8 mouse cellular contexts compared by ENCODE assay signal in the genomic region with DNA sequence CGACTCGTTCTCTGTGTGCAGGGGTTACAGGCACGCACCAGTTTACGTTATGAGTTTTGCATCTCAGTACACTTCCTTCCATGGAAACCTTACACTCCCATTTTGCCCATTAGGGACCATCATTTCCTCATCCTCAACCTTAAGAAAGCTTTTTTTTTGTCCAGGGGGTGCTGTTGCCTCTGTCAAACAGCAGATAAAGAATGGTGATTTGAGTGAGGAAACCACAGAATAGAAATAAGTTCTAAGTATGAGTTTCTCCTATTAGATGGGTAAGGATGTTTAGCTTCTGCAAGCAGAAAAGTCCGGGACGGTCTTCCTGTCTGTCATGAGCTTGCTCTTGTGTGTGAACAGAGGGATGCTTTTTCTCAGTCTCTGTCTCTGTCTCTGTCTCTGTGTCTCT. TPM values are rescaled to one million over a fixed set of nuclear protein-coding genes. Genes with fewer than 3 reads are reported as not detected.
DNase-seq lines count a peak whose midpoint lies in the region; ATAC-seq and TF ChIP-seq lines count a peak whose summit lies in the region.
"Had no signal": no experiment of that assay in that cellular context is flagged by ENCODE, and none has a peak within 500 bp of the region (broad histone marks: within the 10 kb centered on the region; RNA-seq: fewer than 3 reads in every experiment).

No protein-coding gene starts in this region.

- peak in 1 of 2 experiments; percentile 15 for DNase-seq in spleen, adult 2 months (ENCODE audit: low read depth in 1 of 2, low spot score in 2 of 2)
- DNase-seq in spleen, adult 12 weeks (ENCODE audit: low spot score) = no peak
- DNase-seq in embryonic facial prominence, embryonic 11.5 days (ENCODE audit: low spot score) = no peak
- no peak for DNase-seq in limb, embryonic 11.5 days (ENCODE audit: low spot score)
- DNase-seq in splenic B cell, adult 2 months (ENCODE audit: low read depth, low spot score) = peak; percentile 48
- DNase-seq in cerebellum, adult 11-12 months = no peak
- DNase-seq in gastrocnemius, postnatal 25 days = no peak

- peaks cover 13% of the 10 kb centered on the region for H3K4me1 ChIP-seq in spleen, adult 2 months (ENCODE audit: control insufficient read depth, insufficient read depth, insufficient read length)
- no peaks in the 10 kb centered on the region for H3K4me1 ChIP-seq in embryonic facial prominence, embryonic 11.5 days (ENCODE audit: control insufficient read depth, insufficient read depth, low read length)
- no peaks in the 10 kb centered on the region for H3K4me1 ChIP-seq in limb, embryonic 11.5 days (ENCODE audit: control insufficient read depth, insufficient read depth, low read length)

- ATAC-seq in embryonic facial prominence, embryonic 11.5 days (replicated peaks; ENCODE audit: insufficient number of reproducible peaks, low FRiP score, low TSS enrichment, low read depth) = no peak
- no peak for ATAC-seq in limb, embryonic 11.5 days (ENCODE audit: insufficient number of reproducible peaks, low FRiP score, low TSS enrichment, low read depth)

- peak overlapping the region; percentile 93; the same call in 1 of the 2 replicates for H3K4me3 ChIP-seq in spleen, adult 2 months (ENCODE audit: extremely low read depth, insufficient read depth, insufficient read length)
- peak overlapping the region; percentile 92; the same call in 1 of the 2 replicates for H3K4me3 ChIP-seq in embryonic facial prominence, embryonic 11.5 days (ENCODE audit: low read depth, low read length)
- H3K4me3 ChIP-seq in limb, embryonic 11.5 days (ENCODE audit: low read depth, low read length) = peak overlapping the region; percentile 70; the same call in 1 of the 2 replicates

- no peak for TF ChIP-seq POLR2A in spleen, adult 2 months (IDR thresholded peaks at IDR 0.05; ENCODE audit: low read depth, low read length)

- WGBS in spleen, adult 2 months = 25% methylated on average over 6 of the region's 6 CpGs
- WGBS in embryonic facial prominence, embryonic 11.5 days = 60% methylated on average over 6 of the region's 6 CpGs
- WGBS in limb, embryonic 11.5 days = 70% methylated on average over 6 of the region's 6 CpGs

- no peaks in the 10 kb centered on the region for H3K27me3 ChIP-seq in spleen, adult 2 months (ENCODE audit: control insufficient read depth, insufficient read depth, low read length)
- no peaks in the 10 kb centered on the region for H3K27me3 ChIP-seq in embryonic facial prominence, embryonic 11.5 days (ENCODE audit: control insufficient read depth, insufficient read depth, low read length)
- no peaks in the 10 kb centered on the region for H3K27me3 ChIP-seq in limb, embryonic 11.5 days (ENCODE audit: control insufficient read depth, insufficient read depth, low read length)
- H3K27me3 ChIP-seq in splenic B cell, adult 2 months (ENCODE audit: control insufficient read depth, insufficient read depth, low read length, poor library complexity, severe bottlenecking) = no peaks in the 10 kb centered on the region

- H3K27ac ChIP-seq in spleen, adult 2 months (ENCODE audit: insufficient read depth, low read length) = 0 out of 2 replicates have a peak overlapping the region, but pooled peaks have one; percentile 98
- no peak overlapping the region for H3K27ac ChIP-seq in embryonic facial prominence, embryonic 11.5 days (replicated peaks; ENCODE audit: low read depth, low read length)
- no peak overlapping the region for H3K27ac ChIP-seq in limb, embryonic 11.5 days (replicated peaks; ENCODE audit: low read depth, low read length)

- H3K36me3 ChIP-seq in spleen, adult 2 months (ENCODE audit: control insufficient read depth, insufficient read depth, low read length) = no peaks in the 10 kb centered on the region
- H3K36me3 ChIP-seq in embryonic facial prominence, embryonic 11.5 days (replicated peaks; ENCODE audit: control insufficient read depth, insufficient read depth, low read depth, low read length) = no peaks in the 10 kb centered on the region
- no peaks in the 10 kb centered on the region for H3K36me3 ChIP-seq in limb, embryonic 11.5 days (ENCODE audit: control insufficient read depth, insufficient read depth, low read length)
- H3K36me3 ChIP-seq in splenic B cell, adult 2 months (ENCODE audit: control insufficient read depth, insufficient read depth, low read length, poor library complexity, severe bottlenecking) = 0 out of 2 replicates have a peak, but pooled peaks cover 2% of the 10 kb centered on the region

- no peak overlapping the region; the same call in 1 of the 2 replicates for H3K9ac ChIP-seq in embryonic facial prominence, embryonic 11.5 days (replicated peaks; ENCODE audit: low read length)
- peak overlapping the region; percentile 78 for H3K9ac ChIP-seq in limb, embryonic 11.5 days (ENCODE audit: low read length)

- H3K9me3 ChIP-seq in embryonic facial prominence, embryonic 11.5 days (replicated peaks; ENCODE audit: control insufficient read depth, low read length) = no peaks in the 10 kb centered on the region
- H3K9me3 ChIP-seq in limb, embryonic 11.5 days (ENCODE audit: control insufficient read depth, low read length) = no peaks in the 10 kb centered on the region

- H3K4me2 ChIP-seq in embryonic facial prominence, embryonic 11.5 days (ENCODE audit: low read depth, low read length) = no peak overlapping the region
- H3K4me2 ChIP-seq in limb, embryonic 11.5 days (ENCODE audit: low read depth, severe bottlenecking) = peak overlapping the region; percentile 83; the same call in 1 of the 2 replicates

- TF ChIP-seq CTCF in spleen, adult 2 months (IDR thresholded peaks at IDR 0.05; ENCODE audit: extremely low read depth, insufficient read depth, insufficient read length, insufficient replicate concordance) = no peak

RNA-seq across cellular contexts. Expression of gene Itsn2, which starts 0.4 kb away (rescaled TPM):
- 33.6 and 38.9 TPM in 2 replicates for polyA plus RNA-seq in spleen, adult 2 months (2012; rRNA removed)
- polyA plus RNA-seq in embryonic facial prominence, embryonic 11.5 days (2014; fragmentation: Nextera tagmentation; extraction: Ambion mirVana) = 25.9 and 26.2 TPM in 2 replicates
- 26.2 and 28.4 TPM in 2 replicates for polyA plus RNA-seq in limb, embryonic 11.5 days (2014; fragmentation: Nextera tagmentation; extraction: Ambion mirVana)
- total RNA-seq in gastrocnemius, postnatal 25 days (2021) = 10 to 100 TPM; 17.9 to 22.2 TPM

RNA-seq across cellular contexts. Expression of gene Gm3625, which starts 0.7 kb away (rescaled TPM):
- not detected in 2 replicates for polyA plus RNA-seq in spleen, adult 2 months (2012; rRNA removed)
- polyA plus RNA-seq in embryonic facial prominence, embryonic 11.5 days (2014; fragmentation: Nextera tagmentation; extraction: Ambion mirVana) = not detected in 2 replicates
- not detected in 2 replicates for polyA plus RNA-seq in limb, embryonic 11.5 days (2014; fragmentation: Nextera tagmentation; extraction: Ambion mirVana)
- not detected for total RNA-seq in gastrocnemius, postnatal 25 days (2021)
- total RNA-seq: gastrocnemius, postnatal 36 days had no signal
